Mouse (Mus musculus) kidney, adult 9 months (tissue): ENCODE results near the gene Mprip.
A peak's percentile ranks its signal among the peaks of the same experiment; 100 is the strongest.
"Not testable (repeated sequence)": the region's sequence is repeated elsewhere in the genome, so short reads cannot be mapped to it uniquely, and the experiment has no call there.

Experiments used
- DNase-seq: peaks from one replicate; pipeline ENCODE4 v3.0.0; 2022

The Mprip gene

DNA sequence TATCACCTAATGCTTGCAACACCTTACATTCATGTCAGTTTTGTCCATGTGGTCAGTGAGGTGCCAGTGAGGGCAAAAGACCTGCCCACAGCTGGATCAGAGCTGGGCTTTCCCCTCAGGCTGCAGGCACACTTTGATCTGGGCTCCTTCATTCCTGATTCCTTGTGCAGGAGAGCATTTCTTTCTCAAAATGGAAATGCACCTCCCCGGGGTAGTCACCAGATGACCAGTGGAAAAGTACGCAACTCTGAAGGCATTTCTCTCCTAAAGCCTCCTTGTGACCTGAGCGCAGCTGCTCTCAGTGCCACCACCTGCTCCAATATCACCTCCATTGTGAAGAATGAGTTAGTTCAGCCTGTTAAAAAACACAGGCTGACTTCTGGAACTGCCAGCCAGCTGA lies at the start of gene Mprip:
Mprip (plus strand) TSS at position 301 of the 400 bp plus-strand sequence.
- peak; percentile 40 for DNase-seq

DNA sequence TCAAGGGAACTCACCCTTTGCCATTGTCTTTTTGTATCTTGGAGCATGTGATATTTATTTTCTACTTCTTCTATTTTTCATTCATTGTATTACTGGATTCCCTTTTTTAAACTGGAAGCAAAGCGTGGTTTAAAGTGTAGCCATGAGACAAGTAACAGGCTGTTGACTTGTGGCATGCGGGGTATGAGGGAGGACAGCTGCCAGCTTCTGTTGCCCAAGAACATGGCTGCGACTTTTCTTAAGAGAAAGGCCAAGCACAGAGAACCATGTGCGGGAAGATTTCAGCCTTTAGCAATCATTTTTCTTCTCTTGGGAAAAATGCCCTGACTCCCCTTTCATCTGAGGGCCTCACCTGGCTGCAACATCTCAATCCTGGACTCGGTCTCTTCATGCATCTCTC lies 49.5 kb upstream of the Mprip start:
- DNase-seq: no peak

DNA sequence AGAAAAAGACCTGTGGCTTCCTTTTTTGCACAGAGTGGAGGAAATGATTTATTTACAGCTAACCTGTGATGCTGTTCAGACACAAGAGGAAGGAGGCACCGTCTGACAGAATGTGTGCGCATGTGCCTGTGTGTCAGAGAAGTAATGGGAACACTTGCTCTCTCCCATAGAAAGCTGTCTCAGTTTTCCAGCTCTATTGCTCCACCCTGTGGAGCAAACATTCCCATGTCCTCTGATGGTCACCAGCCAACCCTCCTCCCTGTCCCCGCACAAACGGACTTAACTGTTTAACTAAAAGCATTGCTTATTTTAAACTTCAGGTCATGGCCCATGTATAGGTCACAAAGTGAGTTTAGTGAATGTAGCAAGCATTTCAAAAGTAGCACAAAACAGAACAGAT lies 47.0 kb upstream of the Mprip start:
- peak; percentile 29 for DNase-seq

DNA sequence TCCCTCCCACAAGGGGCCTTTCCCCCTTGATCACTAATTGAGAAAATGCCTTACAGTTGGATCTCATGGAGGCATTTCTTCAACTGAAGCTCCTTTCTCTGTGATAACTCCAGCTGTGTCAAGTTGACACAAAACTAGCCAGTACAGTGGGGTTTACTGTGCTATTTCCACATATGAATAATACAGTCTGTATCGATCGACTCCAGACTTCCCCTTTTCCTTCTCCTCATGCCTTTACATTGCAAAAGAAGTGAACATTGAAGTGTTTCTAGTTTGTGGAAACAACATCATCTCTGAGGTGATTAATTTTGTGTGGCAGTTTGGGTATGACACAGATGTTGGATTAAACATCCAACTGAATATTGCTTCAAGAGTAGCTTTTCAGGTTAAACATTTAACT lies 44.1 kb upstream of the Mprip start:
- not testable (repeated sequence) for DNase-seq

DNA sequence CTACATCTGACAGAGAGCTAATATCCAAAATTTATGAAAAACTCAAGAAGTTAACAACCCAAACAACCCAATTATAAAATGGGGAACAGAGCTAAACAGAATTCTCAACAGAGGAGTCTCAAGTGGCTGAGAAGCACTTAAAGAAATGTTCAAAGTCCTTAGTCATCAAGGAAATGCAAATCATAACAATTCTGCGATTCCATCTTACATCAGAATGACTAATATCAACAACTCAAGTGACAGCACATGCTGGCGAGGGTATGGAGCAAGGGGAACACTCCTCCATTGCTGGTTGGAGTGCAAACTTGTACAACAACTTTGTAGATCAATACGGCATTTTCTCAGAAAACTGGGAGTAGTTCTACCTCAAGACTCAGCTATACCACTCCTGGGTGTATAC lies 38.9 kb upstream of the Mprip start:
- DNase-seq: no peak

DNA sequence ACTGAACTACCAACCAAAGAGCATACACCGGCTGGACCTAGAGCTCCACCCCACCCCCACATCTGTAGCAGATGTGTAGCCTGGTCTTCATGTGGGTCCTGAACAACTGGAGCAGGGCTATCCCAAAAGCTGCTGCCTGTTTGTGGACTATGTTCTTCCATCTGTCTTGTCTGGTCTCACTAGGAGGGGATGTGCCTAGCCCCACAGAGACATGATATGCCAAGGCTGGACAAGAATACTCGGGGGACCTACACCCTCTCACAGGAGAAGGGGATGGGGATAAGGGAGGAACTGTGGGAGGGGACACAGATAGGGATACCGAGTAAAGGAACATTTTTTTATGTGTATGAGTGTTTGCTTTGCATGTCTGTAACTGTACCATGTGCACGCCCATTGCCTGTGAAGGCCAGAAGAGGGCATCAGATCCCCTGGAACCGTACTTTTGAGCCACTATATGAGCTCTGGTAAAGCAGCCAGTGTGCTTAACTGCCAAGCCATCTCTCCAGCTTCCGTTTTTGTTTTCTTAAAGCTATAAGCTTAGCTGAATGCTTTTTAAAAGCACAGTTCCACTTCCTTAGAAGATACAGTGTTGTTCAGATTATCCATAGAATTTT lies 37.0 kb upstream of the Mprip start:
- DNase-seq: peak; percentile 70

DNA sequence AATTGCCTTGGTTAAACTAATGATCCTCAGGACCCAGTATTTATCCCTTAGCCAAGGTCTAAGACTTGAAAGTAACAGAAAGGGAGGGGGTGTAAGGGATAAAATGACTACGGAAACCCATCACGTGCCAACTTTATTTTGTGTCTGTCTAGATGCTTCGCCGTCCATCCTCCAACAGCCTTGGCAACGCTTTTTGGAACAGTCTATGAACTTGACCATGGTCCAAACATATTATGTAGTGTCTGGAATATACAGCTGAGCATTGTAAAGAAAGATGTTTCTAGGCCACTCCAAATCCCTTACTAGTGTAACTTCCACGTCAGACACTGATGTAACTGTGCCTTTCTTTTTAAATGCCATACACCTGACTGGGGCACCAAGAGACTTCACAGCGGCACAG lies 34.9 kb upstream of the Mprip start:
- DNase-seq: no peak

DNA sequence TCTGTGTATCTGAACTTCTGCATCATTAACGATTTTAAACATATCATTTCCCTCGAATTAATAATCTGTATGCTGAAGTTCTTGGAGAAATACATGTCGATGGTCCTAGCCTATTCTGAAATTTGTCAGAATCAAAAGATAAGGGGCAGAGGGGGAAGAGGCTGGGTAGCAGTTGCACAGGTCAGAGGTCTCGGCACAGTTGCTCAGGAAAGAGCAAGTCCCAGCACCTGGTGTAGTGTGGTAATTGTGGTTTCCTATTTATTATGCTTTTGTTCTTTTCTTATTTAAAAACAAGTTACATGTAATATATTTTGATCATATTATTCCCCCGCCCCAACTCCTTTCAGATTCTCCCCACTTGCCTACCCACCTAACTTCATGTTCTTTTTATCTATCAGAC lies 32.9 kb upstream of the Mprip start:
- no peak for DNase-seq

DNA sequence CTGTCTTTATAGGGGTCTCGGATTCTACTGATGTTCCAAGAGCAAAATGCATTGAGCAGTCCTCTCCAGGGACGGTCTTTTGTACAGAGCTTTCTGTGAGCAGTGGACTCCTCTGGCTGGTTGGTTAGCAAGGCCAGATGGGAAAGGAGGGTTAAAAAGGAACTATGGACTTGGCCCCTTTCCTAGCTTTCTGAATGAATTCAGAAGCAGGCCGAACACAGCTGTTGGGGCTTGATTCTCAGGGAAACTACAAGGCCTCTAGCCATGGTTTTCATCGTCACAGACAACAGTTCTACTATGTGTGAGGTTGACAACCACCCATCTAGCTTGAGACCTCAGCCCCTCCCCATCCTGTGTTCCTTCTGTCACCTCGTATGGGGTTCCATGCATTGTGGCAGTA lies 31.2 kb upstream of the Mprip start:
- no peak for DNase-seq

DNA sequence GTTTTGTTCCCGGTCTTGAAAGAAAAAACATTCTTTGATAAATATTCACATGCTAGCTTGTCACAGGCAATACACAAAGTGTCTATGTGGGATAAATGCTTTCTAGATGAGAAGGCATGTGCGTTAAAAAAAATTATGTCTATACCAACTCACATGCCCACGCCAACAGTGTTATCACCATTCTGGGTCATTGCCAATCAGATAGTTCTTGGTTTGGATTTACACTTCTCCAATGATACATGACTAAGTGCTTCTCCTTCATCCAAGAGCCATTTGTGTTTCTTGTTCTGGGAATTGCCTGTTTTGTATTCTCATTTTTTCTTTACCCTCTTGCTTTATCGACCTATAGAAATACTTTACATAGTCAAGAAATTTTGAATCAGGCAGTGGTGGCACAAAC lies 29.1 kb upstream of the Mprip start:
- DNase-seq: no peak

DNA sequence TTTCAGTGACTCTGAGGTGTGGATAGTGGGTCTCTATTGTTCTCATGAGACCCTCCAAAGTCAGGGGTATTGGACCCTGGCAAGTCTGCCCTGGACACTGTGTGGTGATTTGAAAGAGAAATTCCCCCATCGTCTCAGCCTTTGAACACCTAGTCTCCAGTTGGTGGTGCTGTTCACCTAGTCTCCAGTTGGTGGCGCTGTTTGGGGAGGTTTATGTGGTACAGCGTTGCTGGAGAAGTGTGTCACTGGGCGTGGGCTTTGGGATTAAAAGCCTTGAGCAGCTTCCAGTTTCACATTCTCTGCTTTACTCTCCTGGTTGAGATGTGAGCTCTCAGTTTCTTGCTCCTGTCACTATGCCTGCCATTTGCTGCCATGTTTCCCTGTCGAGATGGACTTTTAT lies 28.1 kb upstream of the Mprip start:
- DNase-seq: peak; percentile 59

DNA sequence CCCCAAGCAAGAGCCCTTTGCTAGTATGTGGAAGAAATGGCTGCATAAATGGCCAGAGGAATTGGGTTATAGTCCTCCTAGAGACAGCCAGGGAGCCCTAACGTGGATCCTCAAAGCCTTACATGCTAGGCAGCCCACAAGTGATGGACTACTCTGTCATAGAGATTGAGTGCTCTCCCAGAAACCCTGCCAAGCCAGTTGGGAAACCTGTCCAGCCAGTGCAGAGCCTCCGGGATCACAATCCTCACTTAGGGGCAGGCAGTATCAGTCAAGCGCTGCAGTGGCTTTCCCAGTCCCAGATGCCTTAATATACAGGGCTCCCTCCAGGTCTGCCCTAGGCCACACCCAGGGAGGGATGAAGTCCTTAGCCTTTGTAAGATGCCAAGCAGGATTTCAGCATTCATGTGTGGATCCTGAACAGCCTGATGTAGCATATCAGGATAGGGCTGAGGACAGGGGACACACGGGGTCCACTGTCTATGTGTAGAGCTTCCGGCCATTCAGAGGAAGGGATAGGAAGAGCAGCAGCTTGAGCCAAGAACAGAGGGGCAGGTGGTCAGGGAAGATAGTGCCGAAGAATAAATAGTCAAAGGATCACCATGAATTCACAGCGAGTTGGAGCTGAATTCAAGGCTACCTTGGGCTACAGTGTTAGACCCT lies 27.0 kb upstream of the Mprip start:
- no peak for DNase-seq

DNA sequence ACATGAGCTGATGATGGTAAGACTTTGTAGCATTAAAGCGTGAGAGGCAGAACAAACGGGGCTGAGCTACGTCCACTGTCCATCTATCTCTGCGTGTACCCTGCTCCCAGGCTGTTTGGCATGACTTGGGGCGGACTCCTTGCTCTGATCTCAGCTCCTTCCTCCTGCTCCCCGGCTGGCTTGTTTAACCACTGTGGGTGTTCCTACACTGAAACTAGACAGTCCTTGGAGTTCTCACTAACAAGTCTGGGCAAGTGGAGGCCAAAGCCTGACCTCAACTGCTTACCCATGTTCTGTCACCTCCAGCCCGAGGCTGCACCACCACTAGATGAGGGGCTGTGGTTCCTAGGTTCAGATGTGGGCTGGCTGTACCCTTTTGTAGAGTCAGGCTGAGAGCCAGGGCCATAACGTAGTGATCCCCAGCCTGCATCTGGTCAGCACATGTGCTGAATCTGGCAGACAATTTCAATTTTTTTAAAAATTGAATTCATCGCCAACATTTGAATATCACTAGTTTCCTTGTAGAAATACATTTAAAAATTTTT lies 25.8 kb upstream of the Mprip start:
- no peak for DNase-seq

DNA sequence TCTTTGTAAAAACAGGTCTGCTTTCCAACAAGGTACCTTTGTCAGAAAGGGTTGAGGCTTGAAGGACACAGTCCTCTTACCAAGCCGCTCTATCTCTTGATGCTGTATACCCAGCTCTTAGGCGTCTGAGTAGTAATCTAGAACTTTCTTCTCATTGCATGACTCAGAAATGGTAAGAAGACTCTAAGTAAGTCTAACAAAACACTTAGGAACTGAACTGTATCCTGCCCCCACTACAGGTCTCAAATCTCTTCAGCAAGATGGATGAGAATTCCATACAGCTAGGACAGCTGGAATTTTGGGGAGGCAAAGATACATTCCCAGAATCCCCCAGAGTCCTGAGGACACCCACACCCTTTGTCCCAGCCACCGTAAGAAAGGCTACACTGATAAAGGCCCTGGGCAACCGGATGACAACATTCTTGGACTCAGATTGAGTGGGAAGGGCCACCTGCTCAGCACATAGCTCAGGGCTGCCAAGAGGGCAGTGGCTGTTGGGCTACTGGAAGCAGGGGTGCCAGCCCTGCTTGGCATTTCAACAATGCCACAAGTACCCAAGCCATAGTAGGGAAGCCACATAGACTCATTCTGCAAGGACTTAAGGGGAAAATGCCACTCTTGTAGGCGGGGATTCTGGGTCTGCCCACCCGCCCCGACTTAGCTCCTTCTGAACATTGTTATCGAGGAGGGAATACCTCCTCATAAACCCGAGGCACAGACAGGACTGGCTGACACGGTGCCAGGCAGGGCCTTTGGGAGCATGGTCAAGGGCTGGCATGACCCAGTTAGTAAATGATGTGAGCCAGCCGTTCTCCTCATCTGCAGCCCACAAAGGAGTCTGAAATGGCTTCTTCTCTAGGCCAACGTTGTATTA lies 25.0 kb upstream of the Mprip start:
- no peak for DNase-seq

DNA sequence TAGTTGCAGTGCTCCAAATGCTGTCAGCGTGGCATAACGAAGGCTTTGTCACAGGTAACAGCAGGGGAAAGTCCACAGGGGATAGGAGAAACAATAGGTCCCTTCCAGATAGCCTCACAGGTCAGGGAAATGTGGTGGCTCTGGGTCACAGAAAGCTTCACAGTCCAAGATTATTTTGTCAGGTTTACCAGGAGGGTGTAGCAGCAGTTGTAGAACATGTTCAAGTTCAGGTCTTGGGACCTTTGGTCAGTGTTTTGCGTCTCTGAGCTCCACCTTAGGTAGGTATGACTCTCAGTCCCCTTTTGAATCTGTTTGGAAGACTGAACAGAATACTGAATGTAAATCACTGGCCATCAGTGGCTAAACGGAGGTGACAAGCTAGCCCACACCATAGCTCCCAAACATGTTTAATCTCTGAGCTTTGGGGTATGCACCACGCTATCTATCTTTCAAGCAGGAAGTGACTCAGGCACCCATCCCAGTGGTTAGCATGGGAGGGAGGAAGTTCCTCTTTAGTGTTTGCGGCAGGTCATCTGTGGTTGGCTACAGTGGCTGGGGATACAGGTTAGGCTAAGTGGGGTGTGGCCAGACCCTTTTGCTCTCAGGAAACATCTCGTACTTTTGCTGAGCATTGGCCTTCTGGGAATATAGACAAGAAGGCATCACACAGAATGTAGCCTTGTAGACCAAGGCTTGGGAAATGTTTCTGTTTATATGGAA lies 24.2 kb upstream of the Mprip start:
- DNase-seq: no peak

DNA sequence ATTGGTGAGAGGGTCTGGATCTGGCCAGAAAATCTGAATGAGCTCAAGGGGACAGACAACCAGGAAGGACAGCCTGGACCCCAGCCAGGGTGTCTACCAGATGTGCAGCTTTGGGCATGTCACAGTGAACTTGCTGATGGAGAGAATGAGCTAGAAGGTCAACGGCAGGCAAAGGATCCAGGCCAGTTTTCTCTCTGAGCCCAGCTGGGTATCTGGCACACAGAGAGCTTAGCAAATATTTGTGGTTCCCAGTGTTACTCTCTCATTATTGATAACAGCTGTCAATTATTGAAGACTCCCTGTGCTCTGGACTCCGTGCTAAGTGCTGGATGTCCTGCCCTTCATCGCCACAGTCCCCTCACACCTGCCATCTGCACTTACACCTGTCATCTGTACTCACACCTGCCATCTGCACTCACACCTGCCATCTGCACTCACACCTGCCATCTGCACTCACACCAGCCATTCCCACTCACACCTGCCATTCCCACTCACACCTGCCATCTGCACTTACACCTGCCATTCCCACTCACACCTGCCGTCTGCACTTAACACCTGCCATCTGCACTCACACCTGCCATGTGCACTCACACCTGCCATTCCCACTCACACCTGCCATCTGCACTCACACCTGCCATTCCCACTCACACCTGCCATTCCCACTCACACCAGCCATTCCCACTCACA lies 21.0 kb upstream of the Mprip start:
- DNase-seq: no peak

DNA sequence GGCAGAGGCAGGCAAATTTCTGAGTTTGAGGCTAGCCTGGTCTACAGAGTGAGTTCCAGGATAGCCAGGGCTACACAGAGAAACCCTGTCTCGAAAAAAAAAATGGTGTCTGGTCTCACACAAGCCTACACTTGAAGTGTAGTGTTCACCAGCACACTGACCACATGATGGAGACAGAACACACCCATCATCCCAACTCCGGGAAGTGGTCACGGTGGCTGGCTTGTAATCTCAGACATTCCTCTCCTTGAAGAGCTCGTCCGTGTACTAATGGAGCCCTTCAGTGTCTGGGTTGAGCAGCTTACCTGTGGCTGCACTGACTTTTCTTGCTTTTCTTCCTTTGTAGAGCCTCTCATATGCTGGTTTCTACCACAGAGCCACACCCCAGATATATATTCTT lies 19.9 kb upstream of the Mprip start:
- no peak for DNase-seq

DNA sequence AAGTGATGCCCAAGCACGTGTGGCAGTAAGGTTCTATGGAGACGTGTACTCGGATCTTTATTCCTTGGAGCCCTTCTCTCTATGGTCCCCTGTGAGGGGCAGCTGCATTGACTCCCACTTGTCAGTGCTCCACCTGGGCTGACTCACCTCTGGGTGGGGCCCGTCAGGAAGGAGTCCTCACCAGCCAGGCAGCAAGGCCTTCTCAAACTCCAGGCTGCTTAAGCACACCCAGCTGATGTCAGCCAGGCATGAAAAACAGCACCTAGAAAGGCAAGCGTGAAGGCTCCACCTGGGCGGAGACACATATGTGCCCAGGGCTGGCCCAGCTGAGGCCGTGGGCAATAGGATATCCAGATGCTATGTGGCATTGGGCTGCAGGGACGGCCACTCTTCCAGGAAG lies 18.7 kb upstream of the Mprip start:
- no peak for DNase-seq

DNA sequence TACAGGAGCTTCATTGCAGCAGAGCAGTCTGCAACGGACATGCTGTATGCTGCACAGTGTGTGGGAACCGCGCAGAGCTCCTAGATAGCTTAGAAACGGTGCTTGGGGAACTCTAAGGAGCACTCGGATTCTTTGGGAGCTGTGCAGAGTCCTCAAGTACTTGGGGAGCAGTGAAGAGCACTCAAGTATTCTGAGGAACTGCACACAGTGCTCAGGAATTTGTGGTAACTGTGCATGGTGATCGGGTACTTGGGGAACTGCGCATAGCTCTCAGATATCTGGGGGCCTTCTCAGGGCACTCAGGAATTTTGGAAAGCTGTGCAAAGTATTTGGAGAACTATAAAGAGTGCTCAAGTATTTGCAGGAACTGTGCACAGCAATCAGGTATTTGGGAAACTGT lies 16.1 kb upstream of the Mprip start:
- no peak for DNase-seq

DNA sequence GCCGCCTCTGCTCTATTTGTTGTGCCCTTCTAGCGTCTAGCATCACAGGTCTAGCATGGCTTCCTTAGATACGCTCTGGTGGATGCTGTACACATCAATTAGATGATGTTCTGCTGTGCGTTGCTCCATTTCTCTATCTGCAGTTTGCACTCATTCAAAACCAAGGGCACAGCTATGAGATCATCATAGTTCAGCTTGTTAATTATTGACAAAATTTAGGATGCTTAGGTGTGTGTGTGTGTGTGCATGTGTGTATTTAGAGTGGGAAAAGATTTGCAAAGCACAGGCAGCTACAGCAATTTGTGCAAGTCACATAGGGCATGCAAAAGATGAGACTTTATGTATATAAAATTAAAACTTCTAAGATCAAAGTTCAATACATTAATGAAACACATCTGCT lies 12.0 kb upstream of the Mprip start:
- DNase-seq: no peak

DNA sequence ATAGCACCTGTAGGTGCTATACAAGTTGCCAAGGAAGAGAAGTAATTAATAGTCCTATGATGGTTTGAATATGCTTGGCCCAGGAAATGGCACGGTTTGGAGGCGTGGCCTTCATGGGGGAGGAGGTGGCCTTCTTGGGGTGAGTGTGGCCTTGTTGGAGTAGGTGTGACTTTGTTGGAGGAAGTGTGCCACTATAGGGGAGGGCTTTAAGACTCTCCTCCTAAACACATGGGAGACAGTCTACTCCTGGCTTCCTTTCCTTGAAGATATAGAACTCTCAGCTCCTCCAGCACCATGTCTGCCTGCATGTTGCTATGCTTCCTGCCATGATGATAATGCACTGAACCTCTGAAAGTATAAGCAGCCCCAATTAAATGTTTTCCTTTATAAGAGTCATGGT lies 8.1 kb upstream of the Mprip start:
- DNase-seq: no peak

DNA sequence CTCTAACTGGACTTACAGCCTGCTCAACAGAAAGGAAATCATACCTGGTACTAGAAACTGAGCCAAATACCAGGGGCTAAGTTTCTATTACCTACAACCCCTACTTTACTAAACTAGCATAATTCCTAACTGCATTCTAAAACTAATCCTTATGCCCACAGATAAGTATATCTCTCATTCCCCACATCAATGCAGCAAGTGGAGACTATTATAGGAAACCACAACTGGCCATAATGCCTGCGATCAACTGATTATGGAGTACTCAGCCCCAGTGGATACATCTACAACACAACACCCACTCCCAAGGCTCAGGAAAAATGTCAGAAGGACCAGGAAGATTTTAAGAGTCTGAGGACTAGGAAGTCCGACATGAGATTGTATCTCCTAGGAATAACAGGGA lies 7.6 kb upstream of the Mprip start:
- no peak for DNase-seq

DNA sequence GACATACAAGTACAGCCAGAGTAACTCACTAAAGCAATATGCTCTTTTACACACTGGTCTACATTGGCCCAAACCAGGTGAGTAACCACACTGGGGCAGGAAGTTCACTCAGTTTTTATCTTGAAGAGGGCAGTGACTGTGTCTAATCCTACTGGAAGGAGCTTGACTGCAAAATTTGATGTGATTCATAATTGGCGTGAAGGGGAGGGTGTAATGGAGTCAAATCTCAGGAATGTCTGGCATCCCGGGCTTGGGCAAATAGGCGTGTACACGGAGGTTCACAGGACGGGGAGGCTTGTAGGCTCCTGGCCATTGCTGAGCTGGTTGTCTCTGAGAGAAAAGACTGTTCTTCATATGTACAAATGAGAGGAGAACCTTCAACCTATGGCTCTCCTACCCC lies 5.8 kb upstream of the Mprip start:
- no peak for DNase-seq
